Mouse (Mus musculus) small intestine, adult 2 months (tissue): ENCODE measurements around the gene Foxr1.

Source experiments
- CTCF ChIP-seq: fragments of 200-500 bp; IDR thresholded peaks from 2 replicates; pipeline ENCODE4 v1.5.1; 2012; ENCODE audit warnings: low read depth, mild to moderate bottlenecking, control low read depth, inconsistent platforms, low read length, moderate library complexity, mixed read lengths; ENCODE audit not compliant: insufficient replicate concordance, insufficient read length; ENCODE audit errors: extremely low read depth
- POLR2A ChIP-seq: fragments of 200-500 bp; IDR thresholded peaks from 2 replicates; pipeline ENCODE4 v1.6.1; 2012; ENCODE audit warnings: low read depth, mild to moderate bottlenecking, control low read depth, inconsistent platforms, low read length, moderate library complexity

GRCm38 (mm10) chr9:44440961-44441360 is at the start of gene Foxr1:
- no peak for TF ChIP-seq CTCF
- no peak for TF ChIP-seq POLR2A
